In genomic region chr13:40280616-40281015, GRCm38 (mm10) we compare ENCODE assay signal across 23 mouse cellular contexts.
DNase-seq lines count a peak whose midpoint lies in the region; ATAC-seq and TF ChIP-seq lines count a peak whose summit lies in the region.
"Had no signal": no experiment of that assay in that cellular context is flagged by ENCODE, and none has a peak within 500 bp of the region (broad histone marks: within the 10 kb centered on the region; RNA-seq: fewer than 3 reads in every experiment).

No protein-coding gene starts in this region.

- no peak for ATAC-seq in hindbrain, postnatal 0 days
- ATAC-seq in hindbrain, embryonic 12.5 days (ENCODE audit: low FRiP score), result no peak
- ATAC-seq: activated CD4-positive, CD25-positive, alpha-beta regulatory T cell, adult 4 months; CD4-positive, CD25-positive, alpha-beta regulatory T cell, adult 4 months; forebrain, embryonic 13.5 days; hindbrain, embryonic 16.5 days; inflammation-experienced regulatory T-cells, adult 6 months had no signal

- H3K27me3 ChIP-seq in hindbrain, postnatal 0 days (ENCODE audit: insufficient read depth, low read length), result no peaks in the 10 kb centered on the region
- no peaks in the 10 kb centered on the region for H3K27me3 ChIP-seq in hindbrain, embryonic 12.5 days
- H3K27me3 ChIP-seq: forebrain, embryonic 13.5 days; heart, embryonic 12.5 days; heart, embryonic 15.5 days had no signal

- H3K4me3 ChIP-seq in hindbrain, postnatal 0 days (ENCODE audit: low read length), result no peak overlapping the region
- H3K4me3 ChIP-seq in hindbrain, embryonic 12.5 days, result no peak overlapping the region
- H3K4me3 ChIP-seq: forebrain, embryonic 10.5 days; forebrain, embryonic 13.5 days; heart, embryonic 12.5 days; heart, embryonic 15.5 days had no signal

- peak; percentile 10 for DNase-seq in hindbrain, postnatal 0 days (ENCODE audit: low spot score)
- DNase-seq in Muller cell, postnatal 12 days (ENCODE audit: inconsistent ontology term), result peak; percentile 77
- peak; percentile 23 for DNase-seq in brain, embryonic 14.5 days (ENCODE audit: low read depth)
- no peak for DNase-seq in urinary bladder, adult 18-20 months (ENCODE audit: low spot score in 2 of 2)
- no peak for DNase-seq in neural tube, embryonic 10.5 days (ENCODE audit: extremely low spot score, low spot score)
- DNase-seq: adrenal gland, adult 8-10 months; adrenal gland, postnatal 25 days; cerebellum, adult 18-20 months; cerebellum, adult 9-10 months; cerebellum, postnatal 14 days; gastrocnemius, postnatal 25 days; heart, adult 18-20 months; heart, postnatal 10 days; heart, postnatal 36 days had no signal

- no peaks in the 10 kb centered on the region for H3K9me3 ChIP-seq in hindbrain, postnatal 0 days (ENCODE audit: low read length)
- H3K9me3 ChIP-seq in hindbrain, embryonic 12.5 days (replicated peaks), result no peaks in the 10 kb centered on the region
- H3K9me3 ChIP-seq: forebrain, embryonic 13.5 days; heart, embryonic 12.5 days; heart, embryonic 15.5 days had no signal

- TF ChIP-seq CTCF in hindbrain, postnatal 0 days (IDR thresholded peaks at IDR 0.05; ENCODE audit: low read depth), result no peak
- TF ChIP-seq CTCF in brain, embryonic 14.5 days (IDR thresholded peaks at IDR 0.05; ENCODE audit: borderline replicate concordance, extremely low read depth, insufficient read depth, insufficient read length), result no peak

- no peaks in the 10 kb centered on the region for H3K4me1 ChIP-seq in hindbrain, postnatal 0 days (ENCODE audit: insufficient read depth, low read length)
- no peaks in the 10 kb centered on the region for H3K4me1 ChIP-seq in hindbrain, embryonic 12.5 days
- H3K4me1 ChIP-seq: forebrain, embryonic 13.5 days; heart, embryonic 12.5 days; heart, embryonic 15.5 days had no signal

- 62% methylated on average over 5 of the region's 5 CpGs for WGBS in hindbrain, postnatal 0 days
- 87% methylated on average over 5 of the region's 5 CpGs for WGBS in hindbrain, embryonic 12.5 days

- no peak overlapping the region for H3K9ac ChIP-seq in hindbrain, postnatal 0 days (replicated peaks; ENCODE audit: low read length)
- H3K9ac ChIP-seq in hindbrain, embryonic 12.5 days, result no peak overlapping the region
- H3K9ac ChIP-seq: forebrain, embryonic 13.5 days; heart, embryonic 12.5 days; heart, embryonic 15.5 days had no signal

- no peak for TF ChIP-seq POLR2A in brain, embryonic 14.5 days (IDR thresholded peaks at IDR 0.05; ENCODE audit: borderline replicate concordance, extremely low read depth, insufficient read depth, insufficient read length, poor library complexity, severe bottlenecking)

- H3K27ac ChIP-seq in hindbrain, postnatal 0 days, result no peak overlapping the region
- H3K27ac ChIP-seq in hindbrain, embryonic 12.5 days, result no peak overlapping the region
- H3K27ac ChIP-seq: forebrain, embryonic 10.5 days; forebrain, embryonic 13.5 days; heart, embryonic 15.5 days had no signal

- no peak overlapping the region for H3K4me2 ChIP-seq in hindbrain, postnatal 0 days (ENCODE audit: low read depth, low read length)
- H3K4me2 ChIP-seq in hindbrain, embryonic 12.5 days (replicated peaks), result no peak overlapping the region
- H3K4me2 ChIP-seq: forebrain, embryonic 13.5 days; heart, embryonic 12.5 days; heart, embryonic 15.5 days had no signal

- no peaks in the 10 kb centered on the region for H3K36me3 ChIP-seq in hindbrain, postnatal 0 days (ENCODE audit: insufficient read depth, low read length)
- no peaks in the 10 kb centered on the region for H3K36me3 ChIP-seq in hindbrain, embryonic 12.5 days
- H3K36me3 ChIP-seq: forebrain, embryonic 10.5 days; heart, embryonic 12.5 days; heart, embryonic 15.5 days had no signal

Comparison
In these comparisons a context has a peak if more than half of its experiments do, and no peak if none do; other contexts are left out.
1. DNase-seq: peak in hindbrain, postnatal 0 days (single experiment), Muller cell, postnatal 12 days (single experiment) and brain, embryonic 14.5 days (single experiment); none in urinary bladder, adult 18-20 months (0 of 2) and neural tube, embryonic 10.5 days (single experiment).